Comparison of ENCODE assay signal across 16 mouse cellular contexts in genomic region chr4:100398079-100398478, GRCm38 (mm10).
"Had no signal": no experiment of that assay in that cellular context is flagged by ENCODE, and none has a peak within 500 bp of the region (broad histone marks: within the 10 kb centered on the region; RNA-seq: fewer than 3 reads in every experiment).

No protein-coding gene starts in this region.

- H3K9me3 ChIP-seq: liver, embryonic 13.5 days; midbrain, embryonic 10.5 days; midbrain, embryonic 13.5 days; neural tube, embryonic 13.5 days had no signal

- H3K4me3 ChIP-seq: left cerebral cortex, adult 2 months; liver, embryonic 13.5 days; midbrain, embryonic 10.5 days; midbrain, embryonic 13.5 days; myocyte; neural tube, embryonic 13.5 days had no signal

- H3K9ac ChIP-seq: liver, embryonic 13.5 days; midbrain, embryonic 13.5 days; neural tube, embryonic 13.5 days had no signal

- H3K27me3 ChIP-seq: liver, embryonic 13.5 days; megakaryocyte, embryonic 14.5 days; midbrain, embryonic 13.5 days; neural tube, embryonic 13.5 days had no signal

- H3K27ac ChIP-seq: left cerebral cortex, adult 2 months; liver, embryonic 13.5 days; midbrain, embryonic 10.5 days; midbrain, embryonic 13.5 days; neural tube, embryonic 13.5 days had no signal

- H3K4me2 ChIP-seq: liver, embryonic 13.5 days; midbrain, embryonic 13.5 days; neural tube, embryonic 13.5 days had no signal

- ATAC-seq: midbrain, embryonic 13.5 days; midbrain, embryonic 16.5 days had no signal

- DNase-seq: kidney, adult 8-10 months; kidney, postnatal 36 days; layer of hippocampus, postnatal 36 days; liver, embryonic 13.5 days; lung, adult 2 months; lung, postnatal 10 days; lung, postnatal 36 days; thymus, adult 18-20 months; thymus, postnatal 36 days had no signal

- H3K4me1 ChIP-seq: liver, embryonic 13.5 days; megakaryocyte, embryonic 14.5 days; midbrain, embryonic 10.5 days; midbrain, embryonic 13.5 days; neural tube, embryonic 13.5 days had no signal

- H3K36me3 ChIP-seq: liver, embryonic 13.5 days; midbrain, embryonic 10.5 days; midbrain, embryonic 13.5 days; neural tube, embryonic 13.5 days had no signal
